Mouse (Mus musculus) urinary bladder, postnatal 25 days (tissue): ENCODE data around the gene Zglp1.

Source experiments
- DNase-seq: peaks from one replicate; pipeline ENCODE4 v3.0.0; 2022; ENCODE audit warnings: low spot score

The Zglp1 gene

DNA sequence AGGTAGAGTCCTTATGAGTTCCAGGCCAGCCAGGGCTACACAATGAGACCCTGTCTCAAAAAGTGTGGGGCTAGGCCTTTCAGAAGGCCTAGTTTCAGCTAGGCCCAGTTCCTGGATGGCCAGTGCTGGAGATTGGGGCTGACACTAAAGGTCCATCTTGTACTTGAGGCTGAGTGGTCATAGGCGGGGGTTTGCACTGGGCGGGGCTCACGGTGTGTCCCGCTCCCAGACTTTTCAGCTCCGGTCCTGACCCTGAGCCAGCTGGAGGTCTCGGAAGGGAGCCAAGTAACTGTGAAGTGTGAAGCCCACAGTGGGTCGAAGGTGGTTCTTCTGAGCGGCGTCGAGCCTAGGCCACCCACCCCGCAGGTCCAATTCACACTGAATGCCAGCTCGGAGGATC lies 40.0 kb downstream of the Zglp1 start:
- DNase-seq: no peak

DNA sequence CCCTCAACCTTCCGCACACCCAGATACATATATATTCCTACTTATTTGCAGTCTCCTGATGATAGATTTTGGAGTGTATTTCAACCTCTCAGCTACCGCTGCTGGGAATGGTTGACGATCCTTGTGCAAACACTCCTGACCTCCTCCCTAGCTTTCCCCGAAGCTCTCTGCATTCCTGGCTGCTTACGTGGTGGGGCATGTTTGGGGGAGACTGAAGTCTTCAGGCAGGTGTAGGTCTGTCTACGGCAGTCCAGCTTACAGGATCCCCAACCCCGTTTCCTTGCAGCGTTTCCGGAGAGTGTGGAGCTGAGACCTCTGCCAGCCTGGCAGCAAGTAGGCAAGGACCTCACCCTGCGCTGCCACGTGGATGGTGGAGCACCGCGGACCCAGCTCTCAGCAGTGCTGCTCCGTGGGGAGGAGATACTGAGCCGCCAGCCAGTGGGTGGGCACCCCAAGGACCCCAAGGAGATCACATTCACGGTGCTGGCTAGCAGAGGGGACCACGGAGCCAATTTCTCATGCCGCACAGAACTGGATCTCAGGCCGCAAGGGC lies 41.6 kb downstream of the Zglp1 start:
- no peak for DNase-seq

DNA sequence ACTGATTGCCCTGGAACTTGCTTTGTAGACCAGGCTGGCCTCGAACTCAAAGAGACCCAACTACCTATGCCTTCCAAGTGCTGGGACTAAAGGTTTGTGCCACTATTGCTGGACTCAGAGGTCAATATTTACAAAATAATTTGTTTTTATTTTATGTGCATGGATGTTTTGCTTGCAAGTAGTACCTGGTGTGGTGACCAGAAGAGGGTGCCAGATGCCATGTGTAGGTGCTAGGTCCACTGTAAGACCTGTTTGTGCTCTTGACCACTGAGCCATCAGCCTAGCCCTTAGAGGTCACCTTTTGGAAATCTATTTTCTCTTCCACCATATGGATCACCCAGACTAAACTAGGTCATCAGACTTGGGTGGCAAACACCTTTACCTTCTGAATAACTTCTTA lies 44.2 kb downstream of the Zglp1 start:
- DNase-seq: no peak

DNA sequence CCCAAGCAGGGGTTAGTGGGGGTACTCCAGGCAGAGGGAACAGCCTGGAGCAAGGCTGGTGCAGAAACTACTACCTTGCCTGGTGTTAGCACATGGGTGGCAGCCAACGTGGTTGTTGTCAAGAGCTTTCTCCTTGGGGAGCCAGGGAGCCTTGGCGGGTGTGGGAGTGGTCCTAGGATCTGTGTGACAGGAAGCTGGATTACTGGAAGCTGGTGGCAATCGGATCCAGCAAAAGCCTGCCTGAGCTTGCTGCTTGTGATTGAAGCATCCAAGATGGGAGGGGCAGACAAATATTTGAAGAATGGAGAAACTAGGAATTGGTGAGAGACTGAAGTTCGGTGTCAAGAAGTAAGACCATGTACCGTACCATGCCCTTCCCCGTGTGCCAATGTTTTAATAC lies 44.6 kb downstream of the Zglp1 start:
- DNase-seq: no peak

DNA sequence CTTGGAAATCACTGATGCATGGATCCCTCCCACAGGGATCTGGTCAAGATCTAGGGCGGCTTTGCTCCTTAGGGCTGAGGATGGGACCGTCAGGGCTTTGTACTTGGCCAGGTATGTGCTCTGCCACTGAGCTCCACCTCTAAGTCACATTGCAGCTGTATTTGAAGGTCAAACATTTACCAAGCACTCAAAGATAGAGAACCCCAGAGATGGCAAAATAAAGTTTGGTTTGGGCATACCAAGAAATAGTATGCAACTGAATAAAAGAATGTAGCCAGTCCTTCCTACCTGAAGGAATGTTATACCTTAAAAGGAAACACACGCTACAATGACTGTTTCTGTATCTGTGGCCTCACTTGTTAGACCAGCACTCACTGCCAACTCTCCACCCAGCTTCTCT lies 45.5 kb downstream of the Zglp1 start:
- DNase-seq: no peak

DNA sequence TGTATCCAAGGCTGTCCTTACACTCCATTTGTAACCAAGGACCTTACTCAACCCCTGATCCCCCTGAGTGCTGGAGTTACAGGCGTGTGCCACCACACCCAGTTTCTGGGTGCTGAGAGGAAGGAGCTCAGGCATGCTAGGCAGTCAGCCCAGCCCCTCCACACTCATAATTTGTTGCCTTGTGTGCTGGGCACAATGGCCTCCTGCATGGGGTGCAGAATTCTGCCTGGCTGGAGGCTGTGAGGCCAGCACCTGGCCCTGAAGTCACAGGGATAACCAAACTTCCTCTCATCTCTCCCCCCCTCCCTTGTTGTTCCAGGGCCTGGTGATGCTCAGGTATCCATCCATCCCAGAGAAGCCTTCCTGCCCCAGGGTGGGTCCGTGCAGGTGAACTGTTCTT lies 48.3 kb downstream of the Zglp1 start:
- no peak for DNase-seq

DNA sequence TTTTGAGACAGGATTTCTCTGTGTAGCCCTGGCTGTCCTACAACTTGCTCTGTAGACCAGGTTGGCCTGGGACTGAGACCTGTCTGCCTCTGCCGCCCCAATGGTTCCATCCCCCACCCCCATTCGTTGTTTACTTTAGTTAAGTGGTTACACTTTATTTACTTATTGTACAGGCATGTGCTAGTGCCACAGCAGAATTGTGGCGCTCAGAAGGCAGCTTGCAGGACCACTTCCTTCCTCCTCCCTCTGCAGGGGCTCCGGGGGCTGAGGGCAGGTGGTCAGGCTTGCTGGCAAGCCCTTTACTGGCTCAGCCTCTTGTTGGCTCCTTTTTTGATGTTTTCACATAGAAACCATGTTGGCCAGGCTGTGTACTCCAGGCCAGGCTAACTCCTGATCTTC lies 49.7 kb downstream of the Zglp1 start:
- DNase-seq: no peak

DNA sequence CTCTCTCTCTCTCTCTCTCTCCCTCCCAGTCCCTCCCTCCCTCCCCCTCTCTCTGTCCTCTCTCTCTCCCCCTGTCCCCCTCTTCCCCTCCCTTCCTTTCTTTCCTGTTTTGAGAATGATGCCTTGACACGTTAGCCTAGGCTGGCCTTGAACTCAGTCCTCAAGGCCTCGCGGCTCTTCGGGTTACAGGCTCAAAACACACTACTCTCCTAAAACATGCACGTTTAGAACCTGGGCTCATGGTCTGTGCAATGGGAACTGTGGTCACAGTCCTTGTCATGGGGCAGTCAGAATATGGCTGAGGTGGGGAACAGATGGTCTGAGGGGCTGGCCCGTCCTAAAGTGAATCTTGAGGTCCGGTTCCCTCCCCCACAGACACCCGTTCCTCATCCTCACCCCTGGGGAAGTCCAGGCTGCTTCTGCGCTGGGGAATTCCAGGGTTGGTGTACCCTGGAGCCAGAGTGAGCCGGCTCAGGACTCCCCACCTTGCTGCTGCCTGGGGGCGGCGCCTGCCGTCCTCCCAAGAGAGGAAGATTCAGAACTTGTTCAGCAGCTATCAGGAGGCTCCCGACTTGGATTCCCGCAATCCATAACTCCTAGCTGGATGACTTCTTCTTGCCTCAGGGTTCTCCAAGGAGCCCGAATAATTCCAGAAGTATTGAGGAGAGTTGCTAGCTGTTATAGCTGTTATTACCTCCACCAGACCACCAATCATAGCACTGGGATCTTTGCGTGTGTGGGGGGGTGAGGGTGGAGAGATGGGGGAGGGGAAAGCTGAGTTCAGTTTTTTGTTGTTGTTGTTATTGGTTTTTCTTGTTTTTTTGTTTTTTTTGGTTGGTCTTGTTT lies 50.3 kb downstream of the Zglp1 start:
- no peak for DNase-seq

DNA sequence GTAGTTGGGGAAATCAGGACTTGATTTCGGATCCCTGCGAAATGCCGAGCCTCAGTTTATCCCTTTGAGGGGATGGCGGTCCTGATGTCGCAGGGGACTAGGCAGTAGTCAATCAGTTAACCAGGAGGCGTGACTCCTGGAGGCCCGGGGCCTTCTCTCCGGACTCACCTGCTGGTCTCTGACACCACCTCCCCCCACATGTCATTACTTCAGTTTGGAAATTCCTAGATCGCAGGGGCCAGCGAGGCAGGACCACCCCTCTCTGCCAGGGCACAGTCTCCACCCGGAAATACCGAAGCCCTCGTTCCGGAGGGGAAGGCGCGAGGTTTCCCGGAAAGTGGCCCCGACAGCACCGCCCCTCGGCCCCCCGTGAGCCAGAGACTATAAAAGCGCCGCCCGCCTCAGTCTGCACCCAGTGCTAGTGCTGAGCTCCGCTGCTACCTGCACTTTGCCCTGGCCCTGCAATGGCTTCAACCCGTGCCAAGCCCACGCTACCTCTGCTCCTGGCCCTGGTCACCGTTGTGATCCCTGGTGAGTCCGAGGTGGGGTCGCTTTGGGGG lies 51.2 kb downstream of the Zglp1 start, which contains the start of gene Icam1:
Gene Icam1, plus strand, starts transcription at position 415 of the 560 bp plus-strand sequence.
- peak; percentile 73 for DNase-seq

DNA sequence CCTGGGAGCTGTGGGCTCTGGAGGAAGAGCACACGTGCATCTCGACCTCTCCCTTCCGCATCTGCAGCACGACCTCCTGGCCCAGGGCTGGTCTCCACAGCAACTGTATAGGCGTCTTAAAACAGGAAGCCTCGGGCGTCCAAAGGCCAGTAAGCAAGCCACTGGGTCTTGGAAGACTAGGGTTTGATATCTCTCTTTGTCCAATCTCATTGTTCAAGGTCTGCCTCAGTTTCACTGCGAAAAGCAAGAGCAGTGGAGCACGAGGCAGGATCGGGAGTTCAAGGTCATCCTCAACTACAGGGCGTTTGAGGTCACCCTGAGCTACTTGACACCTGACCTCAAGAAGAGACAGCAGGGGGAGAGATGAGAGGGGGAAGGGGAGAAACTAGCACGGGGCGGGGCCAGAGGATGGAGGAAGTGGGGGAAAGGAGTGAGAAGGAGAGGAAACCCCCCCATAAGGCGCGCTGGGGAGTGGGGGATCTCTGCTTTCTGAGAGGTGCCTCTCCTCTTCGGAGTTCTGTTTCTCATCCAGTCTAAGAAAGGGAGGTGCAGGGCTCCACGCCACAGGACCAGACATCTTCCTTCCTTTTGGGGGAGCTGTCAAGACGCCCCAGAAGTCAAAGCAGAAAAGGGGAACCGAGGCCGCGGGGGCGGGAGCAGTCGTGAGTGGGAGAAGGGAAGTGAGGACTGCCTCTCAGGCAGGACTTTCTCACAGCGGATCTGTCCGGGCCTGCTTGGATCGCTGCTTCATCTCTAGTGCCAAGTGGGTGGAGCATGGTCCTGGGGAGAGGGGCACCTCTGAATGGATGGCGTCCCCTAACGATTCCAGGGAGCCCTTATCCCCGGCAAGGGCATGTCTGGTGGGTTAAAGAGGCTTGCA lies 52.0 kb downstream of the Zglp1 start:
- peak; percentile 61 for DNase-seq
